Mouse (Mus musculus) mouse embryonic stem cell (cell line): ENCODE measurements around the gene Trpm3.

ENCODE experiments used
- in situ Hi-C, 2 experiments: fragments of 300-500 bp; cut with MboI; formaldehyde crosslinking; loops; 1 replicate in 1 of 2; 3 replicates in 1 of 2; pipeline ENCODE4 v1.14.3; 2019 to 2020; ENCODE audit warnings: low sequenced_read_pairs in 2 of 2, low pct_unique_long_range_greater_than_20kb in 1 of 2, mixed read lengths in 1 of 2; ENCODE audit not compliant: unreplicated experiment in 1 of 2

The Trpm3 gene

GRCm38 (mm10) chr19:22962731-22963130 is 823.9 kb downstream of the Trpm3 start:
- in situ Hi-C loops = no loop called here

- in situ Hi-C loops = no loop called here
These were observed 825.0 kb downstream of the Trpm3 start for GRCm38 (mm10) chr19:22963726-22964398.

- in situ Hi-C loops = no loop called here
These were observed 826.6 kb downstream of the Trpm3 start for GRCm38 (mm10) chr19:22965470-22965869.

- in situ Hi-C loops = no loop called here
These were observed 834.4 kb downstream of the Trpm3 start for GRCm38 (mm10) chr19:22973294-22973693.

- in situ Hi-C loops = no loop called here
These were observed 834.9 kb downstream of the Trpm3 start for GRCm38 (mm10) chr19:22973727-22974126.

- in situ Hi-C loops = no loop called here
These were observed 837.0 kb downstream of the Trpm3 start for GRCm38 (mm10) chr19:22975801-22976200.

- in situ Hi-C loops = no loop called here
These were observed 838.7 kb downstream of the Trpm3 start for GRCm38 (mm10) chr19:22977508-22977907.

- in situ Hi-C loops = no loop called here
These were observed 839.9 kb downstream of the Trpm3 start for GRCm38 (mm10) chr19:22978763-22979162.

GRCm38 (mm10) chr19:22979191-22979590 is 840.3 kb downstream of the Trpm3 start:
- in situ Hi-C loops = no loop called here

GRCm38 (mm10) chr19:22987914-22988313 is 849.1 kb downstream of the Trpm3 start:
- in situ Hi-C loops = no loop called here

- in situ Hi-C loops = no loop called here
These were observed 855.1 kb downstream of the Trpm3 start for GRCm38 (mm10) chr19:22993946-22994345.

- in situ Hi-C loops = no loop called here
These were observed 855.7 kb downstream of the Trpm3 start for GRCm38 (mm10) chr19:22994531-22994930.

- in situ Hi-C loops = loop anchor here in 1 of 2 experiments (25.0 kb wide), 1 partner anchor 512 kb away; no protein-coding TSS in a partner anchor
These were observed 861.4 kb downstream of the Trpm3 start for GRCm38 (mm10) chr19:23000293-23000692.

GRCm38 (mm10) chr19:23003861-23004260 is 865.0 kb downstream of the Trpm3 start:
- in situ Hi-C loops = loop anchor here in 1 of 2 experiments (25.0 kb wide), 1 partner anchor 508 kb away; no protein-coding TSS in a partner anchor

- in situ Hi-C loops = loop anchor here in 1 of 2 experiments (25.0 kb wide), 1 partner anchor 506 kb away; no protein-coding TSS in a partner anchor
These were observed 867.0 kb downstream of the Trpm3 start for GRCm38 (mm10) chr19:23005851-23006250.

GRCm38 (mm10) chr19:23006517-23007273 is 867.8 kb downstream of the Trpm3 start:
- in situ Hi-C loops = loop anchor here in 1 of 2 experiments (25.0 kb wide), 1 partner anchor 506 kb away; no protein-coding TSS in a partner anchor

GRCm38 (mm10) chr19:23013695-23014094 is 874.8 kb downstream of the Trpm3 start:
- in situ Hi-C loops = loop anchor here in 1 of 2 experiments (25.0 kb wide), 1 partner anchor 499 kb away; no protein-coding TSS in a partner anchor

GRCm38 (mm10) chr19:23015516-23015915 is 876.7 kb downstream of the Trpm3 start:
- in situ Hi-C loops = loop anchor here in 1 of 2 experiments (25.0 kb wide), 1 partner anchor 497 kb away; no protein-coding TSS in a partner anchor

GRCm38 (mm10) chr19:23018186-23018727 is 879.4 kb downstream of the Trpm3 start:
- in situ Hi-C loops = loop anchor here in 1 of 2 experiments (25.0 kb wide), 1 partner anchor 494 kb away; no protein-coding TSS in a partner anchor
